Mouse (Mus musculus): ENCODE data around the gene Zfp385c.
"Not testable (repeated sequence)": the region's sequence is repeated elsewhere in the genome, so short reads cannot be mapped to it uniquely, and the experiment has no call there.

The Zfp385c gene

DNA sequence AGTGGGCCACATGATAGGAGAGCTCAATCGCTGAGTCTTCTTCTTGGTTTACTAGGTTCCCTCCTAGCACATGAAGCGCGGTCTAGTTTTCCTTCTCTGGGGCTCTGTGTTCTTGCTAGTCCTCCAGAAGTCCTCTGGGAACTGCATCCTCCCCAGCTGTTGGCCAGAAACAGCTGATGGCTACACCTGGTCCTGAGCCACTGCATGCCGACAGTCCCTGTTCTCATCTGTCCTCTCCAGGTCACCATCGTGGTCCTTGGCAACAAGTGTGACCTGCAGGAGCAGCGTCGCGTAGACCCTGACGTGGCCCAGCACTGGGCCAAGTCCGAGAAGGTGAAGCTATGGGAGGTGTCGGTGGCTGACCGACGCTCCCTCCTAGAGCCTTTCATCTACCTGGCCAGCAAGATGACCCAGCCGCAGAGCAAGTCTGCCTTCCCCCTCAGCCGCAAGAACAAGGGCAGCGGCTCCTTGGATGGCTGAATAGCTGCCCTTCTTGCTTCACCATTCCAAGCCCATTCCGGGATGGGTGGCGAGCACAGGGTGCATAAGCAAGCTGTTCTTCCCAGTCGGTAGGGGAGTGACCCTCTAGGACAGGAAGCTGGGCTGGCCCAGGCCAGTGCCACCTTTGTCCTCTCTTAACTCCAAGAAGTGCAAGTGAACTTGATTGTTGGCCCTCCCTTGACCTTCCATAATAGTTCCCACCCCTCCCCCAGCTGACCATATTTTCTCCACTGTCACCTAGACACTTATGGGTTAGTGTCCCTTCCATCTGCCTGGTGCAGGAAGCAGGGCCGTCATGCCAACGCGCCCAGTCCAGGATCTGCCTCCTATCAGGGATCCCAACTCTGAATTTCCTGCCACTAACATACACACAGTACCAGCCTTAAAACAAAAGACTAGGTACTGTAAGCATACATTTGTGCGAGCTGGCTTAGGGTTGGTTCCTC is 66.2 kb downstream of the Zfp385c start:
- DNase-seq (ENCODE audit: low spot score), result no peak

DNA sequence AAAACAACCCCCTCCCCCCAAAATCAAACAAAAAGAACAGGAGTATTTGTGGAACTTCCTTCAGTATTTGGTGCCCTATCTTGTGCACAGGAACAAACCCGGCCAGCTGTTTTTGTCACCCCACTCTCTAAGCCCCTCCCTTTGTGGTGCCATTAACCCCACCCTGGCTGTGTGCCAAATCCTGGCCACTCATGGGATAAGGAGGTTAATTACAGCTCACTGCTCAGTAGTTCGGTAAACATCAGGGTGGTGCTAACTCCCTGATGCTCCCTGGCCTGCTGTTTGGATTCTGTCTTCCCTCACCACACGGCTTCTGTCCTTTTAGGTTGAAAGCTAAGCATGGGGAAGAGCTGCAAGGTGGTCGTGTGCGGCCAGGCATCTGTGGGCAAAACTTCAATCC is 68.4 kb downstream of the Zfp385c start:
- DNase-seq (ENCODE audit: low spot score), result peak; percentile 89

DNA sequence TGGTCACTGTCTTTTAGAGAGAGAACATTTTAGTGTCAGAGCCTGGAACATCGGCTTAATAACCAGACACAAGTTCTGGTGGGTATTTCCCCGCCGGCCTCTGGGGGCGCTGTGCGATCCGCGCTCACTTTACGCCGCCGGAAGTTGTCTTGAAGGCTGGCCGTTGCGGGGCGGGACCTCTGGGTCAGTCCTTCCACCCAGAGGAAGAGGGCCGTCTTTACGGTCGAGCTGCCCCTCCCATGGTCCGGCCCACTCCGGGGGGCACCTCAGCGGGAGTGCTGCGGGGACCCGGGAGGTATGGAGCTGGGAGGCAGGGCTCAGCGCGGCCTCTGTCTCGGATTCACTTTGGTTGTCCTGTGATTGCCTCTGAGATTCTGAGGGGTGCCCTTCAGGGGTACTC is 69.5 kb downstream of the Zfp385c start:
- peak; percentile 96 for DNase-seq (ENCODE audit: low spot score)

DNA sequence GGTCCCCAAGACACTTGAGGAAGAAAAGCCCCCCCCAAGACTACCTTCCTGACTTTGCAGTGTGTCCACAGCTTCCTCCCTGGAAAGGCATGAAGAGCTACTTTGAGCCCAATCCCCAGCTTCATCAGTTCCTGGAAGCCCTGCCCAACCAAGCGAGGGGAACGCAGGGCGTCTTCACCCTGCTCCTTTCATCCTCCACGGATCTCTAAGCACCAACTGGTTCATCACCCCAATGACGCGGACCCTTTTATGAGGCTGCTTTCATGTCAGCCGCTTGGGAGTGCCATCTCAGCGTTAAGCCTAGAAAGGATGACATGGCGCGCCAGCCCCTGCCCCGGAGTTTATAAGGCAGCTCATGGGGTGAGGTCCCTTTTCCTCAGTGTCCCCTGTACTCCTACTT is 72.3 kb downstream of the Zfp385c start, which contains the start of gene Dnajc7:
Gene Dnajc7, minus strand, starts transcription at position 187 of the 400 bp plus-strand sequence.
- no peak for DNase-seq (ENCODE audit: low spot score)

DNA sequence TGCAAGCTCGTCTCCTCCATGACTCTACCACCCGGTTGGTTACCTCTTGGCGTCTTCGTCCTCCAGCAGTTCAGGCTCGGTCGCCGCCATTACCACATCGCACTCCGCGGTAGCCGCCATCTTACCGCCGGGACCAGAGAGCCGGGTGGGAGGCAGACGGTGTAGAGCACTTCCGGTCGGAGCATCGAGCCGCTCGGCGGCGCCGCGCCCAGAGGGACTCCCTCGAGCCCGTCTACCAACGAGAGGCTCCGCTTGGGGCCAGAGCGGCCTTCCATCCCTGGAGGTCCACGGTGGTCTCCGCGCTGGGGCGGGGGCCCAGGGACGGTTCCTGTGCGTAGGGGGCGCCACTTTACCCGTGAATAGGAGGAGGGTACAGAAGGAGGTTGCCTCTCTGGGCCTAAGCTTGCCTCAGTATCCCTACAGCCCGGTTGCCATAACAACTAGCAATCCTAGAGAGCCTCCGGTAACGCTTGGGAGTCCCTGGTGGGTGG is 72.7 kb downstream of the Zfp385c start:
- DNase-seq (ENCODE audit: low spot score), result peak; percentile 94

DNA sequence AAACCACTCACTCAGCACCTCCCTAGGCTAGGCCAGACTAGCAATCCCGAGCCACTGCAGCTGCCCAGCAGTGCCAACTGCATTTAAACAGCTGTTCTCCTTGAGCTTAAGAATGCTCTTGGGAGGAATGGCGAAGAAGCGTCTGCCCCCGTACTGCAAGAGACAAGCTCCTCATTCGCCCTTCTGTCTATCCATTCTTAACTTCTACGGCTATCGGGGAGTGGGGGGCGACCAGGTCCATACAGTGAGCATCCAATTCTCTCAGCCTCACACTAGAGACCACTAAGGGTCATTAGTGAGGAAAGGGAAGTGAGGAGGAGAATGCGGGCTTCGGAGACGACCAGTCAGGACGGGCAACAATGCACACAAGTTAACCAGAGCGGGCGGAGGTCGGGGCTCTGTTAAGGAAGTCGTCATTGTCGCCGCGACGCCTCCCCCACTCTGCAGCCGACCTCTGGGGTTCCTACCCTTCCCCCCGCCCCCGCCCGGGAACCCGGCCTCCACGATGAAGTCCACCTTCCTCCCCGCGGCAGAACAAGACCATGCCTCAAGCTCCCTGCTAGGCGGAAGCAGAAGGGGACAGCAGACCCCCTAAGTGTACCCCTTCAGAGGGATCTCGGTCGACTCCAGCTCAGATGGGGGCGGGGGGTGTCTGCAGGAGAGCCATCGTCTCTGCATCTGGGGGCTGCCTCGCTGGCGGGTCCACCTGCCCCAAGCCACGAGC is 73.3 kb downstream of the Zfp385c start, which contains the start of gene Nkiras2:
Gene Nkiras2, plus strand, starts transcription at position 484 of the 724 bp plus-strand sequence.
- peak; percentile 73 for DNase-seq (ENCODE audit: low spot score)

DNA sequence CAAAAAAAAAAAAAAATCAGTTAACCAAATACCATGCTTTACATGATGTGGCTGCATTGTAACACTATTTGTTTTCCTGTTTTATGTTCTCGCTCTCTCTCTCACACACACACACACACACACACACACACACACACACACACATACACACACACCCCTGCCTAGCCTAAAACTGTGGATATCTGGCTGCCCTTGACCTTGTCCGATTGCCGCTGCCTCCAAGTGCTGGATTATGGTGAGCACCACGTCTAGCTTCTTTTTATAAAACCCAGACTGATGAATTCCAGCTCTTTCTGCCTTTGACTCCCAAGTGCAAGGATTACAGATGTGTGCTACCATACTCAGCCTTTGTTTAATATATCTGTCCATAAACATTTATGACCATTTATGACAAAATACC is 74.8 kb downstream of the Zfp385c start:
- no peak for DNase-seq (ENCODE audit: low spot score)

DNA sequence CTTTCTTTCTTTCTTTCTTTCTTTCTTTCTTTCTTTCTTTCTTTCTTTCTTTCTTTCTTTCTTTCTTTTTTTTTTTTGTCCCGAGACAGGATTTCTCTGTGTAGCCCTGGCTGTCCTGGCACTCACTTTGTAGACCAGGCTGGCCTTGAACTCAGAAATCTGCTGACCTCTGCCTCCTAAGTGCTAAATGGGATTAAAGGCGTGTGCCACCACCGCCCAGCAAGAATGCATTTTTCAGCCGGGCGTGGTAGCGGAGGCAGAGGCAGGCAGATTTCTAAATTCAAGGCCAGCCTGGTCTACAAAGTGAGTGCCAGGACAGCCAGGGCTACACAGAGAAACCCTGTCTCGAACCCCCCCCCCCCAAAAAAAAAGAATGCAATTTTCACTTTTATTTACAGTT is 75.4 kb downstream of the Zfp385c start:
- not testable (repeated sequence) for DNase-seq (ENCODE audit: low spot score)

DNA sequence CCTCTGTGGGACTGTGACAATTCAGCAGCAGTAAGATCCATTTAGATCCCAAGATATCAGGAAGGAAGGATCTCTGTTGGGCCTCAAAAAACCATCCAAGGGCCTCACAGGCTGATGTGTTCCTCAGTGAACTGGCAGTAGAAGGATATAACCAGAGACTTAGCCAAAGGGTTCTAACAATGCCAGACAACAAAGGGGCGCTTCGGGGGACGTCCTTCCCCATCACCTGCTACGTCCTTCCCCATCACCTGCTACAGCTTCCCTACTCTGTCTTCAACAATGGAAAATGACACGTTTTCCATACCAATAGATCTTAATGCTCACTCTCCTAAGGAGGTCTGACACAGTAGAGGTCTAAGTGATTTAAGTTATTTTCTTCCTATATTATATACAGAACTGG is 75.9 kb downstream of the Zfp385c start:
- DNase-seq (ENCODE audit: low spot score), result no peak

DNA sequence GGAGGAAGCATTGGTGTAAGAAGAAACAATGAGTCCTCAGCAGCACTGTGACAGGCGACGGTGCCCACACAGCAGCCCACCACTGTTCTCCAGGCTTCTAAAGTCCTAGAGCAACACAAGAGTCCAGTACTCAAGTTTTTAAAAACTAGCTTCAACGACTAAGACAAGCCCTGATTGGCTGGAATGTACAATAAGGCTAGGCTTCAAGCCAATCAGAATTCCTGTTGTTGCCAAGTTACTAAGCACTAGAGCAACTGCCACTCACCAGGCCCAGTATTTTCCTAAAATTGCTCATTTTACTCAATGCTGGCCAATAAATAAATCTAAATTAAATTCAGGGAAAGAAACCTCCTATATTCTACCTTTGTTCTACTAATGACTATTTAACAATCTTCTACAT is 79.0 kb downstream of the Zfp385c start:
- DNase-seq (ENCODE audit: low spot score), result no peak

DNA sequence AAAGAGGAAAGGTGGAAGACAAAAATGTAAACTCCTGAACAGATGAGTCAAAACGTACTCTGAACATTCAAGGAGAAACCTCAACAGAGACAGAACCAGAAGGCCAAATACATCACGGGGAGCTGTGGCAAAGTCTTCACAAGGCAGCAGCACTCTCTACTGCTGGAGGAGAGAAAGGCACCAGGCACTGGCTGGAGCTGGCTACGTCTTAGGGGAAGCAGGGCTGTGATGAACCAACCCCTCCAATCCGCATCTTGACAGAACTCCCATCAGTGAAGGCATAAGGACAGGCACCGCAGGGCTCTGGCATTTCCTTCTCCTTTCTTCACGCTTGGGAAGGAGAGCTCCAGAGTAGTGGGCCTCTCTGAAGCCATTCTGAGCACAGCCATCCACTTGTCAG is 80.6 kb downstream of the Zfp385c start:
- DNase-seq (ENCODE audit: low spot score), result no peak

DNA sequence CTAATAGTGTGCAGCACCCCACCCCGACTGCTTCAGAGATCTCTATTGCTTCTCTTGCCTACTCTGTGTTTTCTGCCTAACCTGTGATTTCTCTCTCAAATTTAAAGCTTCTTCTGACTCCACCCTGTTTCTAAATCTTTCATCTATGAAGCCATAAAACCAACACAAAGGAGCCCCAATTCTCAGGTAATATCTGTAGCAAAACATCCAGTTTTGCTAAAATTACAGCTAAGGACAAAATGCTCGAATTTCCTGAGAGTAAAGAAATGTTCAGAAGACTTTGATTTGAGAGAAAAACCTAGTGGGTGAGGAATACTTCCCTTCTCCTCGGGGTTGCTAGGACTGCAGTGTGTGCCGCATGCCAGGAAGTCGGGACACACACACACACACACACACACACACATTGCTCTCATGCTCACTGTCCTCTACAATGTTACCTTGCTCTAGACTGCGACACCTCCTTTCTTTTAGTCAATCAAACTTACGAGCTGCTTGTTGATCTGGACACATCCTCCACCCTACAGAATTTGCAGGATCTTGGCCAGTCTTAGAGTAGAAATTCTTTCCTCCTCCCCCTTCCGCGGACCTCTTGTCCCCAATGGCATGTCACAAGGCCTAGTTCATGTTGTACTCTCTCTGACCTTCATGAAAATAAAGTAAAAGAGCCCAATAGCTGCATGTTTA is 82.1 kb downstream of the Zfp385c start:
- DNase-seq (ENCODE audit: low spot score), result no peak

DNA sequence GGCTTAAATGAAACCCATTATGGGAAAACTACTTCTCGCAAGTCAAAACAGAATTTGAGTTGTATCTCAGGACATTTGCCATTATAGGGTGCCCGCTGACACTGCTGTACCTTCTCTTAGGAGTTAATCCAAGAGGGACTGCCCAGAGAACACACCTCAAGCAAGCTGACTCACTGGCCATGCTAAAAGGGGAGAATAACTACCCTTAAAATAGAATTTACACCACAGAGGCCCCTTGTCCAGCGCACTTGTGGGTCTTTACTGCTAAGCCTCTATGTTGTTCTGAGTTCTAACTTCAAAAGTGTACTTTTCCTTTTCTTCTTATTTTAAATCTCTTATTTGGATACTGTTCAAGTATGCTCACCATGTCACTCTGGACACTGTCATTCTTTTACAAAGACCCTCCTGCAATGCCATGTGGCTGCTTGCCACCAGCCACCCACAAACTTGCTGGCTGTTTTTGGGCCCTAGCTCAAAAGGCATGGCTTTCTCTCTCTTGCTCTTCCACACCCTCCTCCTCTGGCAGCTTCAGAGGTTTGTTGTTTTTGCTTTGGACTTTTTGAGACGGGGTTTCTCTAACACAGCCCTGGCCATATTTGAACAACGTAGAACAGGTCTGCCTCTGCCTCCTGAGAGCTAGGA is 82.8 kb downstream of the Zfp385c start:
- no peak for DNase-seq (ENCODE audit: low spot score)

DNA sequence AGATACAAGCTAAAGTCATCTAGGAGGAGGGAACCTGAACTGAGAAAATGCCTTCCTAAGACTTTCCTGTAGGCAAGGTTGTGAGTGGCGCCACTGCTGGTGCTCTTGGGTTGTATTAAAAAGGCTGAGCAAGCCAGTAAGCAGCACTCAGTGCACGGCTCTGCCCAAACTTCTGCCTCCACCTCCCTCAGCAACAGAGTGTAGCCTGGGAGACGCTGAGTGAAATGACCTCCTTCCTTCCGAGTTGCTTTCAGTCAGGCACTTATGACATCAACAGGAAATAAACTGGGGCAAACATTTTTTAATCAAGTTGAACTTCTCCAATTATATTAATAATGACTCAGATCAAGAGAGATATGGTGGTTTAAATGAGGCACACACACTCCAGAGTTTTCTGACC is 83.5 kb downstream of the Zfp385c start:
- DNase-seq (ENCODE audit: low spot score), result no peak

DNA sequence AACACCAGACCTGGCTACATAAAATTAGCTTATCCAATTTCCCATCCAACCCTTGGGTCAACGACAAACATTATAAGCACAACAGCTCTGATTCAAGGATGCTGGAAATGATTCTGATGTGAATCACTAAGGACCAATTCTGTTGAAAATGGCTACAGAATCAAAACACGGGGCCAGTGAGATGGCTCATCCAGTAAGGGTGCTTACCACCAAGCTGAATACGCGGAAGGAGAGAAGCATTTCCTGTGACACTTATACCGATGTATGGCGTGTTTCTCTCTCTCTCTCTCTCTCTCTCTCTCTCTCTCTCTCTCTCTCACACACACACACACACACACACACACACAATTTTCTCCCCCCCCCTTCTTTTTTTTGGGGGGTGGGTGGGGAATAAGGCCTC is 85.1 kb downstream of the Zfp385c start:
- no peak for DNase-seq (ENCODE audit: low spot score)

DNA sequence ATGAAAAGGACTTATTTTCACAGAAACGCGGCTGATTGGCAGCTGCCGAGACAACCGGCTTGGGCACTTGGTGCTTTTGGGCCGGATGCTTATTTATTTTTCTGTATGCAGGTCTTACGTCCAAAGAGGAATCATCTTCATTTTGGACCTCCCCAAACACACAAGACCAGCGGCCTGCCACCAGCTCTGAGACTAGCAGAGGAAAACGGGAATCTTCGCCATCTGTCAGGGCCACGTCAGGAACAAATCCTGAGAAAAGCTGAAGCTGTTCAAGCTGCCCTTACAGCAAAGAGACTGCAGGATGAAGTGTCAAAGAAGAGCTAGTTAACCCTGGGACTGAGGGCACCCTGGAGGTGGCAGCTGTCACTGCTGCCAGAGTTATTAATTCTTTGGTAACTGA is 86.8 kb downstream of the Zfp385c start:
- DNase-seq (ENCODE audit: low spot score), result no peak

DNA sequence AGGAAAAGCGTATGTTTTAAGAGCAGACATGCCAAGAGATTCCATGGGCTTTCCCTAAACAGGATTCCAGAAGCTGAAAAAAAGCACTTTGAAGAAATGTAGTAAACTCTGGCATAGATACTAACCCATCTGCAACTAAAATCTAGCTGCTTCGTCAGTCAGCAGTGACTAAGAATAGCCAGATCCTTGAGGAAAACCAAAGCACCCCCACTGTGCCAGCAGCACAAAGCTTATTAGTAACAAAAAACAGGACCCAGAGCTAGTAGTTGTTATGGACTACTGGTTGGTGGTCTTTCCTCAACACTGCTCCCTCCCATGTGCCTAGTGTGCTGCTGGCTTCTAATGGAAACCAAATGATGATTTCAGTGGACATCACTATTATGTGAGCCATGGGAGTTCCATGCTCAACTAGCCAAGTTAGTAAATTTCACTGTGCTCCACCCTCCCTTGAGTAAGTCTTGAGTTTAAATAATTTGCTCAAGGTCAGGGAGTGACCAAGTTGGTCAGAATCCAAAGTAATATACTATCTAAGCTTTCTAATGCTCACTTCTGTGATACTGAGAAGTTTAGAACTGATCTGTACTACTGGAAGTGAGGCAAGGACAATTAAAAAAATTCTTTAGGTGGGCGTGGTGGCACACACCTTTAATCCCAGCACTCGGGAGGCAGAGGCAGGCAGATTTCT is 87.8 kb downstream of the Zfp385c start:
- DNase-seq (ENCODE audit: low spot score), result no peak

DNA sequence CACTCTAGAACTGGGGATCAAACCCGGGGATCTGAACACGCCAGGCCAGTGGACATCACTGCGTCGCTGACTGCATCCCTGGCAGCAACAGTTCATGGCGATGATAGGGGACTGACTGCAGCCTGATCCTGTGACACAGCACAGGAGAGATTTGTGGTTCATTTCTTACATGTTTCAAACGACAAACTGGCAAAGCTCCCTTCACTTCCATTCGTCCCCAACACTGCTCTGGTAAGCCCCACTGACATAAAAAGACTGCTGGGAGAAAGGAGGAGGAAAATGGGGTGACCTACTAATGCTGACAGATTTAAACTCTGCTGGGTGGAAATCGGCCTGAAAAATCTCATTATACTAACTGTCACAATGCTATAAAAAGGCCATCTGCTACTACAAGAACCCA is 88.4 kb downstream of the Zfp385c start:
- DNase-seq (ENCODE audit: low spot score), result no peak

DNA sequence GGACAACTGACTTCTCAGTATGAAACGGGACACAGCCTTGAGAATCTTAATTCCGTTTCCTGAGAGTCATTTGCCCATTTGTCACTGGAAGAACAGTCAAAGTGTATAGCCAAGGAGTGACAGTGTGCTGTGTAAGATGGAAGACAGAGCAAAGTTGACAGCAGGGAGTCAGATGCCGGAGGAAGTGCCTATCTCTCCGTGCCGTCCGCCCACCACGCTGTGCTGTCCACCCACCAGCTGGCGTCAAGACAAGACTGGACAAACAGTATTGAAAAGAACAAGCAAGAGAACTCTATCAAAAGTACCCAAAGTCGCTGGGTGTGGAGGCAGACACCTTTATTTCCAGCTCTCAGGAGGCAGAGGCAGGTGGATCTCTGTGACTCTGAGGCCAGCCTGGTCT is 89.1 kb downstream of the Zfp385c start:
- no peak for DNase-seq (ENCODE audit: low spot score)

DNA sequence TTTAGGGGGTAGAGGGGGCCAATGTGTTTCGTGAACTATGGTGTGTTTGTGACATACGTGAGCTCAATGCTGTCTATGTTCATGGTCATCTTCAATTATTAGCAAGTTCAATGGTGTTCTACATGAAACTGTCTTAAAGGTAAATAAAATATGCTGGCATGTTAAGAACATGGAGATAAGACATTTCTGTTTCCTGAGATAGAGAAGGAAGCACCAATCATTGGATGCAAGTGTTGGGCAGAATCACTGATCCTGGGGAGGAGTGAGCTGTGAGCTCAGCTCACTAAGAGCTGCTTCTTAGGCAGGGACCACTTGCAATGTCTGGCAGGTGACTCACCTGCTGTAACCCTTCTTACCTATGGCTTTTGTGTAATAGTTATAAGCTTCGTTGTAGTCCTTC is 90.9 kb downstream of the Zfp385c start:
- no peak for DNase-seq (ENCODE audit: low spot score)

DNA sequence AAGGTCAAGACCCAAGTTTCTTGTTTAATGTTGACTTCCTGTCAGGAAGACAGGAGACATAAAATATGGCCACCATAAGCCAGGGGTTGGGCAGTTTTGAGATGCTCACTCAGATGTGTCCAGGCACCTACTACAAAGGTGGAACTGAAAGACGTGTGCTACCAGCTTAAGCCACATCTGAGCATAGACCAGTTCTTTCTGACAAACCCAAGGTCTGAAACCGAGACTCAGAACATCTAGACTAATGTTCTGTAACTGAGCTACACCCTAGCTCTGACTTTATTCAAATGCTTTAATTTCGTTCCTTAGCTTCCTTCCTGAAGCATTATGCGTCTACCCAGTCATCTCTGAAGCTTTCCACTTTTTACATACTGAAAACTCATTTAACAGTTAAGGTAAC is 94.2 kb downstream of the Zfp385c start:
- DNase-seq (ENCODE audit: low spot score), result no peak
